29 mouse cellular contexts compared by ENCODE assay signal in the genomic region with DNA sequence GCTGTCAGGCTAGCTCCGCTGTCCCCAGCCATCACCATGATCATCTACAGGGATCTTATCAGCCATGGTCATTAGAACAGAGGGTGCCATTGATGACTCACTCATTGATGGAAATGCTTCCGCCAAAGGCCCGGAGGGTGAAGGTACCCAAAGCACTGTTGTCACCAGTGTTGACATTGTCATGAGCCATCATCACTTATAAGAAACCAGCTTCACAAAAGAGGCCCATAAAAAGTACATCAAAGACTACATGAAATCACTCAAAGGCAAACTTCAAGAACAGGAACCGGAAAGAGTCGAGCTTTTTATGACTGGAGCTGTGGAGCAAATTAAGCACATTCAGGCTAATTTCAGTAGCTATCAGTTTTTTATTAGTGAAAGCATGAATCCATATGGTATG. TPM values are rescaled to one million over a fixed set of nuclear protein-coding genes. Genes with fewer than 3 reads are reported as not detected.
DNase-seq lines count a peak whose midpoint lies in the region; ATAC-seq lines count a peak whose summit lies in the region.
"Had no signal": no experiment of that assay in that cellular context is flagged by ENCODE, and none has a peak within 500 bp of the region (broad histone marks: within the 10 kb centered on the region; RNA-seq: fewer than 3 reads in every experiment).

No protein-coding gene starts in this region.

- peak; percentile 74 for ATAC-seq in CD4-positive, CD25-positive, alpha-beta regulatory T cell, adult 4 months
- peak; percentile 66 for ATAC-seq in inflammation-experienced regulatory T-cells, adult 6 months
- no peak for ATAC-seq in erythroblast, adult 5-6 weeks (replicated peaks; ENCODE audit: low FRiP score, poor library complexity, severe bottlenecking)
- ATAC-seq: forebrain, embryonic 15.5 days; intestine, embryonic 16.5 days had no signal

- peak; percentile 77 for DNase-seq in CD4-positive helper T cell, adult 2 months (ENCODE audit: low read depth, low spot score)
- peak; percentile 62 for DNase-seq in T-cell, adult 2 months (ENCODE audit: low spot score)
- DNase-seq in right cerebral cortex, adult 18-20 months = no peak
- DNase-seq in cerebellum, postnatal 25 days = no peak
- DNase-seq: adrenal gland, adult 2 months; adrenal gland, postnatal 25 days; B cell, adult 2 months; cerebellum, adult 11-12 months; cerebellum, adult 8-10 months; cerebellum, postnatal 10 days; gastrocnemius, postnatal 10 days; gastrocnemius, postnatal 36 days; heart, adult 2 months; heart, postnatal 14 days; heart, postnatal 4 days; kidney, adult 18-20 months had no signal

RNA-seq across cellular contexts. Expression of gene Cd2, which starts 54.3 kb away (rescaled TPM):
- polyA plus RNA-seq in CD4-positive, CD25-positive, alpha-beta regulatory T cell, adult 4 months (2017; shearing (Covaris generic)) = 1,000 to 10,000 TPM; 1,558 to 1,756 TPM
- polyA plus RNA-seq in inflammation-experienced regulatory T-cells, adult 6 months (2017; shearing (Covaris generic)) = 1,000 to 10,000 TPM; 1,311 to 1,764 (median 1,493) TPM
- total RNA-seq in erythroblast, adult 5-6 weeks (2015; ENCODE audit: low replicate concordance) = not detected in 2 replicates
- total RNA-seq in erythroblast, adult 5-6 weeks (2017; ENCODE audit: low replicate concordance) = 1.3 TPM in 1 of 2 replicates, not detected in the other
- total RNA-seq: granulocyte monocyte progenitor cell, adult 5-6 weeks had no signal
- polyA plus RNA-seq: brain, embryonic 14.5 days; embryonic facial prominence, embryonic 11.5 days; embryonic facial prominence, embryonic 14.5 days; forebrain, embryonic 11.5 days; heart, embryonic 13.5 days; hindbrain, embryonic 12.5 days; hindbrain, embryonic 15.5 days had no signal

Comparison
In these comparisons a context has a peak if more than half of its experiments do, and no peak if none do; other contexts are left out.
1. DNase-seq: peak in CD4-positive helper T cell, adult 2 months (single experiment) and T-cell, adult 2 months (single experiment); none in right cerebral cortex, adult 18-20 months (single experiment) and cerebellum, postnatal 25 days (0 of 2).